Mouse (Mus musculus) ES-E14 (cell line): ENCODE measurements at regions not wholly inside any gene's neighbourhood (a gene's known extent, or its start where the extent isn't known, plus 50 kb on each side); places are given as distances from the start of the nearest gene placed in this dataset.

Experiments
- DNase-seq: peaks from one replicate; pipeline ENCODE4 v3.0.0-alpha.2; 2013; ENCODE audit warnings: low read depth, low spot score
- H3K27ac ChIP-seq: 2 replicates; pipeline ENCODE4 v1.5.1; 2012; ENCODE audit warnings: low read depth, mild to moderate bottlenecking, low read length, moderate library complexity, mixed read lengths; ENCODE audit not compliant: poor library complexity, insufficient read depth, severe bottlenecking
- H3K36me3 ChIP-seq: 2 replicates; pipeline ENCODE4 v1.6.1; 2012; ENCODE audit warnings: mild to moderate bottlenecking, low read length, moderate library complexity, mixed read lengths; ENCODE audit not compliant: control insufficient read depth, poor library complexity, insufficient read depth, severe bottlenecking
- H3K4me1 ChIP-seq, 2 experiments: fragments of 150-350 bp in 1 of 2; sonication (generic) in 1 of 2; 2 replicates each; pipeline ENCODE4 v1.6.1; 2012; ENCODE audit warnings: low read length in 2 of 2, mild to moderate bottlenecking in 1 of 2, mixed read lengths in 1 of 2; ENCODE audit not compliant: control insufficient read depth in 2 of 2, insufficient read depth in 2 of 2, poor library complexity in 1 of 2
- H3K4me3 ChIP-seq, 2 experiments: fragments of 150-350 bp in 1 of 2; sonication (generic) in 1 of 2; 2 replicates each; pipeline ENCODE4 v1.5.1; 2012; ENCODE audit warnings: low read length in 2 of 2, low read depth in 1 of 2, mild to moderate bottlenecking in 1 of 2, mixed read lengths in 1 of 2; ENCODE audit not compliant: insufficient read depth in 1 of 2, poor library complexity in 1 of 2, severe bottlenecking in 1 of 2
- H3K9ac ChIP-seq: 2 replicates; pipeline ENCODE4 v1.6.1; 2012; ENCODE audit warnings: low read depth, mild to moderate bottlenecking, low read length, mixed read lengths; ENCODE audit not compliant: poor library complexity, insufficient read depth, severe bottlenecking
- H3K9me3 ChIP-seq: fragments of 150-350 bp; sonication (generic); 2 replicates; pipeline ENCODE4 v1.6.1; 2012; ENCODE audit warnings: low read depth, mild to moderate bottlenecking, low read length; ENCODE audit not compliant: control insufficient read depth, insufficient read depth
- CHD2 ChIP-seq: IDR thresholded peaks from 2 replicates; pipeline ENCODE4 v1.6.1; 2014; ENCODE audit warnings: mild to moderate bottlenecking, low read depth, low read length, inconsistent platforms
- HCFC1 ChIP-seq: IDR thresholded peaks from 2 replicates; pipeline ENCODE4 v1.6.1; 2012; ENCODE audit warnings: low read length, inconsistent platforms, borderline replicate concordance; ENCODE audit not compliant: insufficient read depth
- MAFK ChIP-seq: IDR thresholded peaks from 2 replicates; pipeline ENCODE4 v1.6.1; 2014; ENCODE audit warnings: mild to moderate bottlenecking, low read depth, low read length, inconsistent platforms; ENCODE audit not compliant: insufficient read depth
- ZC3H11A ChIP-seq: IDR thresholded peaks from 2 replicates; pipeline ENCODE4 v1.6.1; 2012; ENCODE audit warnings: low read depth, mild to moderate bottlenecking, inconsistent platforms, low read length, borderline replicate concordance
- ZNF384 ChIP-seq: IDR thresholded peaks from 2 replicates; pipeline ENCODE4 v1.6.1; 2012; ENCODE audit warnings: low read depth, low read length, inconsistent platforms
- in situ Hi-C, 2 experiments: fragments of 600-800 bp; cut with MboI; formaldehyde crosslinking; loops; one replicate each; pipeline ENCODE4 v1.15.1; 2025; ENCODE audit warnings: low sequenced_read_pairs in 2 of 2, inconsistent platforms in 1 of 2; ENCODE audit not compliant: unreplicated experiment in 2 of 2

- Histone ChIP-seq H3K27ac (no peak overlapping the region), H3K36me3 (no peaks in the 10 kb centered on the region), H3K4me3 (no peak overlapping the region), H3K4me1 (no peaks in the 10 kb centered on the region), H3K9me3 (no peaks in the 10 kb centered on the region), H3K9ac (no peak overlapping the region)
- in situ Hi-C loops: no loop called here
- no peak for TF ChIP-seq ZC3H11A
- DNase-seq: no peak
Measured at GRCm38 (mm10) chr10:72923611-72924010, 175.5 kb upstream of the Pcdh15 start.

GRCm38 (mm10) chr10:72956957-72957356 lies 142.2 kb upstream of the Pcdh15 start:
- Histone ChIP-seq H3K9me3 (no peaks in the 10 kb centered on the region), H3K36me3 (no peaks in the 10 kb centered on the region), H3K4me3 (no peak overlapping the region), H3K4me1 (peaks cover 0 to 4% of the 10 kb centered on the region in 2 experiments; a peak in 1 of 4 replicates), H3K9ac (no peak overlapping the region), H3K27ac (no peak overlapping the region)
- no peak for DNase-seq
- in situ Hi-C loops: no loop called here
- no peak for TF ChIP-seq ZC3H11A
- no peak for TF ChIP-seq CHD2
- TF ChIP-seq ZNF384: no peak
- TF ChIP-seq HCFC1: no peak
- no peak for TF ChIP-seq MAFK

GRCm38 (mm10) chr10:72960051-72960450 lies 139.1 kb upstream of the Pcdh15 start:
- Histone ChIP-seq H3K9ac (no peak overlapping the region), H3K4me1 (peaks cover 0 to 4% of the 10 kb centered on the region in 2 experiments; a peak in 1 of 4 replicates), H3K9me3 (no peaks in the 10 kb centered on the region), H3K36me3 (no peaks in the 10 kb centered on the region), H3K4me3 (no peak overlapping the region), H3K27ac (no peak overlapping the region)
- in situ Hi-C loops: no loop called here
- no peak for DNase-seq
- TF ChIP-seq HCFC1: no peak
- TF ChIP-seq ZNF384: no peak
- TF ChIP-seq MAFK: no peak
- no peak for TF ChIP-seq CHD2
- TF ChIP-seq ZC3H11A: no peak

GRCm38 (mm10) chr10:72981359-72981758 lies 117.8 kb upstream of the Pcdh15 start:
- no peak overlapping the region for H3K9ac ChIP-seq
- H3K36me3 ChIP-seq: no peaks in the 10 kb centered on the region
- in situ Hi-C loops: no loop called here
- DNase-seq: no peak
- no peak overlapping the region for H3K4me3 ChIP-seq
- no peaks in the 10 kb centered on the region for H3K9me3 ChIP-seq
- H3K27ac ChIP-seq: no peak overlapping the region
- H3K4me1 ChIP-seq: no peaks in the 10 kb centered on the region
- TF ChIP-seq HCFC1: no peak
- TF ChIP-seq CHD2: no peak
- TF ChIP-seq MAFK: no peak
- TF ChIP-seq ZNF384: no peak
- no peak for TF ChIP-seq ZC3H11A

GRCm38 (mm10) chr10:72988355-72988754 lies 110.8 kb upstream of the Pcdh15 start:
- in situ Hi-C loops: no loop called here
- DNase-seq: no peak

More at GRCm38 (mm10) chr10:72988355-72988754, 110.8 kb upstream of the Pcdh15 start:
- TF ChIP-seq MAFK (no peak), HCFC1 (no peak), CHD2 (no peak), ZC3H11A (no peak), ZNF384 (no peak)
- no peak overlapping the region for H3K9ac ChIP-seq
- no peak overlapping the region for H3K27ac ChIP-seq
- H3K4me3 ChIP-seq: no peak overlapping the region
- H3K36me3 ChIP-seq: no peaks in the 10 kb centered on the region
- no peaks in the 10 kb centered on the region for H3K4me1 ChIP-seq
- H3K9me3 ChIP-seq: no peaks in the 10 kb centered on the region
